Mouse (Mus musculus) fat pad, adult 2 months (tissue): ENCODE results near the gene C1rl.
"Not testable (repeated sequence)": the region's sequence is repeated elsewhere in the genome, so short reads cannot be mapped to it uniquely, and the experiment has no call there.

Experiments
- DNase-seq: peaks from one replicate; pipeline ENCODE4 v3.0.0-alpha.2; 2011; ENCODE audit warnings: low read depth, low spot score; ENCODE audit errors: extremely low read depth

The C1rl gene

DNA sequence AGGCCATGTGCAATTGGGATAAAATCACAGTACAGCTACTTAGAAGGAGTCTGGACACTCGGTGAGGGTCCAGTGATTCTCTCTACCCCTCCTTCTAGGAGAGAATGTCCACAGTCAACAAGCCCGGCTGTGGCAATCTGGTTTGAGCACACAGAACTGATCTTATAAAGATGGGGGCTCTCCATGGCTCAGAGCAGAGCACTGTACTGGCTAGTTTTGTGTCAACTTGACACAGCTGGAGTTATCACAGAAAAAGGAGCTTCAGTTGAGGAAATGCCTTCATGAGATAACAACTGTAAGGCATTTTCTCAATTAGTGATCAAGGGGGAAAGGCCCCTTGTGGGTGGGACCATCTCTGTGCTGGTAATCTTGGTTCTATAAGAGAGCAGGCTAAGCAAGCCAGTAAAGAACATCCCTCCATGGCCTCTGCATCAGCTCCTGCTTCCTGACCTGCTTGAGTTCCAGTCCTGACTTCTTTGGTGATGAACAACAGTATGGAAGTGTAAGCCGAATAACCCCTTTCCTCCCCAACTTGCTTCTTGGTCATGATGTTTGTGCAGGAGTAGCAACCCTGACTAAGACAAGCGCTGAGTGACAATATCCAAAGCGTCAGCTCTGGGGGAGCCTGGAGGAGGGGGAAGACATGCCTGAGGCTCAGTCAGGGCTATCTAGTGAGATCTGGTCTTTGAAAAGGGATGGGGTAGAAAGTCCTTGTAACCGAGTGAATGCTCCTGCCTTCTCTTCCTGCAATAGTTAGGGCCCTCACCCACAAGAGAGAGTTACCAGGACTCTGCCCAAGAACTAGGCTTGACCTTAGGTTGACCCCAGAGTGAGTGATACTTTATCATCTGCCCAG is 20.9 kb upstream of the C1rl start:
- not testable (repeated sequence) for DNase-seq

GRCm38 (mm10) chr6:124472801-124473200 is 20.1 kb upstream of the C1rl start:
- no peak for DNase-seq

GRCm38 (mm10) chr6:124474621-124475020 is 18.3 kb upstream of the C1rl start:
- no peak for DNase-seq

GRCm38 (mm10) chr6:124475335-124476075 is 17.4 kb upstream of the C1rl start:
- DNase-seq = not testable (repeated sequence)

DNA sequence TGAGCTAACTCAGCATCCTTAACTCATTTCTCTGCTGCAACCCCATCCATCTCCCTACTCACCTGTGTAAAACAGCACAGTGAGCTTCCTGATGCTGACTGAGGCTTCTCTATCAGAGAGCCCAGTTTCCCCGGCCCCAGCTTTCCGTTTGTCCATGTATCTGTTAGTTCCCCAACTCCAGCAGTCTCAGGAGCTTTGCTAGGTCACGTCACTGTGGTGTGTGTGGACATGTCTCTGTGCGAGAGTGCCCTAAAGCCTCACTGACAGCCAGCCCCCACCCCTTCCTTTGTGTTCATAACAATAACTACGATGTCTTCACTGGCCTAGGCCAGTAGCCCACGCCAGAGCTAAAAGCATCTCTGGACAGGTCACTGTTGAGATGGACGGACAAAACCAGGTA is 16.7 kb upstream of the C1rl start:
- DNase-seq = no peak

- DNase-seq = no peak
These were observed 16.1 kb upstream of the C1rl start for GRCm38 (mm10) chr6:124476796-124477195.

GRCm38 (mm10) chr6:124477221-124477655 is 15.7 kb upstream of the C1rl start:
- no peak for DNase-seq

DNA sequence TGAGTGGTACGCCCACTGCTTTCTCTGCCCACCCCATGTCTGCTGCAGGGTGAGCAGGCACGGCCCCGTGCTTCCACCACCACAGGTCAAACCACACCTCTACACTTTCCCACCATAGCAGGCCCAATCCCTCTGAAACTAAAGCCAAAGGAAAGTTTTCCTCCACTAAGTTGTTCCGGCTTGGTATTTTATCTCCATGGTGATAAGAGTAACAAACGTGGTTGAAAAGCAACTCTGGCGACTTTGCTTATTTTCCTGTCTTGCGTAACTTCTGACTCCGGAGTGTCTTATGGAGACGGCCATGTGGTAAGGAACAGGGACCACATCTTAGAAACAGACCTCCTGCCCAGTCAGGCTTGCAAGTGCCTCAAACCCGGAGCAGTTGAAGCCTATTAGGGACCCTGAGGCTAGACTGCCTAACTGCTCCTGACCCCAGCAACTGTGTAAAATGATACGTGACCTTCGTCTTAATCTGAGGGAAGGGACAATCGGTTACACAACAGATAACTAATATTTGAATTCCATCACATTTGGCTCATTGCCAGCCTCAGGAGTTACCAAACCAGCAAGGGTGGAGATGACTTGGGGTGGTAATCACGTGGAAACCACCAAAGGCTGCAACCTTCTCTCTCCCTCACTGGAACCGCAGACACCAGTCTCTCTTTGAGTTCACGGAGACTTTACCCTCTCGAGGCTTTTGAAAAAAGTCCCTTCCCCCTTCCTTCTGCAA is 14.8 kb upstream of the C1rl start:
- DNase-seq = no peak

GRCm38 (mm10) chr6:124478874-124479572 is 13.9 kb upstream of the C1rl start:
- no peak for DNase-seq

DNA sequence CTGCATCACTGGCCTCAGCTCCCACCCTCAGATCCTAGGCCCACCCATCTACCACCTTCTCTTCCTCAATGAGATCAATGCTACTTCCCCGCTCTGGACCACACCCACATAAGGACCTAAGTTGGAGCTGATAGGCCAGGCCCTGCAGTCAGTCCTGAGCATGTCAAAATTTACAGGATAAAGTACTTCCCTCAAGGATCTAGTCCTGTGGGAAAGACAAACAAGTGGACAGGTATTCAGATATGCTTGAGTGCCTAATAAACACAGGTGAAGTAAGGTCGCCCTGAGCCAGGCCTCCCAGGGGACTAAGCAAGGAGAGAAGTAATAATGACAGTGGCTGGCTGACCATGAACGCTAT is 13.4 kb upstream of the C1rl start:
- DNase-seq = no peak

DNA sequence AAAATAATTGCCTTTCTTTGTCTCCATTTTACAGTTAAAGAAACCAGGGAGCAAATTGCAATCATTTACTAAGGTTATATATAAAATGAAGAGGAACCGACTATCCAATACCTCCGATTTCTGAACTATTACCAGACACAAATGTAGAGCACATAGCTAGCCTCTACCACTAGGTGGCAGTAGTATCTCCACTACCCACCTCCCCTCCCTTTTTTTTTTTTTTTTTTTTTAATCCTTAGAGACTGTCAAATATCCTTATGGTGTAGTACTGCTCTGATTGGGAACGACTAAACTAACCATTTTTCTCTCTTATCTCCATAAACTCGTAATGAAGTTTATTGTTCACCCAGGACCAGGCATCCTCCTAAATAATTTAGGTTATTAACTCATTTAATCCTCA is 12.6 kb upstream of the C1rl start:
- DNase-seq = no peak

DNA sequence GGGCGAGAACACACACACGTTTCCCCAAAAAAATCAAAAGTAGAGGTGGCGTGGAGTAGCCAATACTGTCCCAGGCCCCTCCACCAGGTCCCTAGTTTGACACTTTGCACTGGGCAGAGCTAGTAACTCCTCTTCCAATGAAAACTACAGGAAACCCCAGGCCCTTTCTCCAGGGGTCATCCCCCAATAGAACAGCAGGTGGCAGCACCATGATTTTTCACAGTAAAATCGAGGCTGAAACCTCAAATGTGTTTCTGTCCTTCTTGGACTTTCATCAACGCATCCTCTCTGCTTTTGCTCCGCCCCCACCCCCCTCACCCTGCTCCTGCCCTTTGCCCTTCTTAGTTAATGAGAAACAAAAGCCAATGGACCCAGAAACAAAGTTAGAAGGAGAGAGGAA is 11.3 kb upstream of the C1rl start:
- DNase-seq = no peak

DNA sequence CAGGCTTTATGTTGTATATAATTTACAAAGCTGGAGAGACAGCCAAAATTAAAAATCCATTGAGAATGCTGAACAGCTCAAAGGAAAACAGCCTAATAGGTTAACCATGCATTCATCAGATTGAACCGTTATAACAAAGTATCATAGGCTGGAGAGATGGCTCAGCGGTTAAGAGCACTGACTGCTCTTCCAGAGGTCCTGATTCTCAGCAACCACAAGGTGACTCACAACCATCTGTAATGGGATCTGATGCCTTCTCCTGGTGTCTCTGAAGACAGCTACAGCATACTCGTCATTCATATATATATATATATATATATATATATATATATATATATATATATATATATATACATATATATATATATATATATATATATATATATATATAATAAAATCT is 9.1 kb upstream of the C1rl start:
- DNase-seq = not testable (repeated sequence)

- no peak for DNase-seq
These were observed 8.1 kb upstream of the C1rl start for GRCm38 (mm10) chr6:124484851-124485250.

- no peak for DNase-seq
These were observed 7.3 kb upstream of the C1rl start for GRCm38 (mm10) chr6:124485414-124486144.

DNA sequence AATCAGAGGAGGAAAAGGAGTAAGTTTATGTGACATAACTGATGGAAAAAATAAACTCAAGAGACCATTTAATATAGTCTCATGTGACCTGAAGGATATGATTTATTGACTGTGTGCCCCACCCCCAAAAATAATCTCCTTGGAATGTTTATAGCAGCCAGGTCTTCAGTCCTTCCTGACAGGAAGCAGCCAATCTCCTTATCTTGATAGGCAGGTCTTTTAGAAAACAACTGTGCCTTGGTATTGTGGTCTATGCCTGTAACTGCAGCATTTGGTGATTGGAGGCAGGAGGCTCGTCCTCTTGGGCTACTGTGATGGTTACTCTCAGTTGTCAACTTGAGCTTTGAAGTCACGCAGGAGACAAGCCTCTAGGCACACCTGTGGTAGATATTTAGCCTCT is 5.4 kb upstream of the C1rl start:
- no peak for DNase-seq

DNA sequence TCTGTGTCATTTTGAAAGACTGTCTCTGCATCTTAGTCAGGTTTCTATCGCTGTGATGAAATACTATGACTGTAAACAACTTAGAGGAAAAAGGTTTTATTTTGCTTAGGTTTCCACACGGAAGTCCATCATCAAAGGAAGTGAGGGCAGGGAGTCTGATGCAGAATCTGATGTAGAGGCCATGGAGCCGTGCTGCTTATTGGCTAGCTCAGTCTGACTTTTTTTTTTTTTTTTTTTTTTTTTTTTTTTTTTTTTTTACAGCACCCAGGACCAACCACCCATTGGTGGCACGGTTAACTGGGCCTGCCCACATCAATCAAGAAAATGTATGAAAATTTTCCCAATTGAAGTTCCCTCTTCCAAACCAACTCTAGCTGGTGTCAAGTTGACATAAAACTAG is 4.0 kb upstream of the C1rl start:
- no peak for DNase-seq

GRCm38 (mm10) chr6:124491427-124491826 is 1.5 kb upstream of the C1rl start:
- DNase-seq = no peak

DNA sequence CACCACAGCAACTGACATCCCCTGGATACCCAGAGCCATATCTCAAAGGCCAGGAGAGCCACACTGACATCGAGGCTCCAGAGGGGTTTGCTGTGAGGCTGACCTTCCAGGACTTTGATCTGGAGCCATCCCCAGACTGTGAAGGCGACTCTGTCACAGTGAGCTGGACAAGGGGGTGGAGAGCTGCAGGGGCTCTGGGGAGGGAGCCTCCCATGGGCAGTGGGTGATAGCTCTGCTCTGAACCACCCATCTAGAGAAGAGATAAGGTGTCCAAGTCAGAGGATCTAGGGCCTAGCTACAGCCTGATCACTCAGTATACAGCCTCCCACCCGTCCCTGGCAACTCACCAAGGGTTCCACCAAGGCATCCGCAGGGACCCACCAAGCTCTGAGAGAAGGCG is 973 bp downstream of the C1rl start:
- no peak for DNase-seq

DNA sequence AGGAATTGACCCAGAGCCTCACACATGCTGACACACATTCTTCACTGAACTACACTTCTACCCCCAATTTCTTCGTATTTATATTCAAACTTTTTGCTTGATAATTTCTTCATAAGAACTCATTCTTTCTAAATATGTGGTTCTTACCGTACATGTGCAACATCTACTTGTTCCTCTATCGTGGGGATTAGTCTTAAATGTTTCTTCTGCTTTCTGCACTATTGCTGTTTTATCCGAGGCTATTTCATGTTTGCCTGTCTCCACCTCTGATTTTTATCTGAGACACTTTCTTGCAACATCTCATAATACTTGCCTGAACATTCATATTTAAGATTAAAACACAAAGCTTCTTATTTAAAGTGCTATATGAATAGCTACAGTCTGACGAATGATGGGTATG is 3.1 kb downstream of the C1rl start:
- no peak for DNase-seq
